Mouse (Mus musculus) spleen, embryonic (tissue): ENCODE data around the gene Rapsn.
"Not testable (repeated sequence)": the region's sequence is repeated elsewhere in the genome, so short reads cannot be mapped to it uniquely, and the experiment has no call there.

Experiments
- CTCF ChIA-PET: fragments of 350-600 bp; sonication (Branson Sonifier 250); formaldehyde crosslinking; loops from one replicate; lab custom pipeline; 2022; lab: Charles Lee

Rapsn gene

GRCm38 (mm10) chr2:91035385-91035784 is at the start of gene Rapsn:
Gene Rapsn (plus strand): TSS chr2:91035620.
- CTCF ChIA-PET, result no interaction called here

GRCm38 (mm10) chr2:90986055-90986454 is 49.4 kb upstream of the Rapsn start:
- CTCF ChIA-PET, result no interaction called here

- CTCF ChIA-PET, result no interaction called here
These were observed 26.9 kb upstream of the Rapsn start for GRCm38 (mm10) chr2:91008536-91008935.

GRCm38 (mm10) chr2:91013881-91014280 is 21.5 kb upstream of the Rapsn start:
- CTCF ChIA-PET, result no interaction called here

GRCm38 (mm10) chr2:91015386-91015785 is 20.0 kb upstream of the Rapsn start:
- CTCF ChIA-PET, result no interaction called here

GRCm38 (mm10) chr2:91018061-91018788 is 17.2 kb upstream of the Rapsn start:
- CTCF ChIA-PET, result interaction anchor here (0.7 kb wide), 1 partner anchor 205 kb away, joined by 3 read pairs; no protein-coding TSS in a partner anchor

- CTCF ChIA-PET, result interaction anchor here (0.7 kb wide), 1 partner anchor 490 kb away, joined by 3 read pairs; no protein-coding TSS in a partner anchor
These were observed 15.5 kb upstream of the Rapsn start for GRCm38 (mm10) chr2:91019911-91020310.

GRCm38 (mm10) chr2:91022266-91022665 is 13.2 kb upstream of the Rapsn start:
- CTCF ChIA-PET, result not testable (repeated sequence)

GRCm38 (mm10) chr2:91023131-91023530 is 12.3 kb upstream of the Rapsn start:
- CTCF ChIA-PET, result no interaction called here

GRCm38 (mm10) chr2:91023956-91024355 is 11.5 kb upstream of the Rapsn start:
- CTCF ChIA-PET, result no interaction called here

GRCm38 (mm10) chr2:91025081-91025516 is 10.3 kb upstream of the Rapsn start:
- CTCF ChIA-PET, result no interaction called here

- CTCF ChIA-PET, result no interaction called here
These were observed 8.9 kb upstream of the Rapsn start for GRCm38 (mm10) chr2:91026491-91026890.

GRCm38 (mm10) chr2:91027391-91028214 is 7.8 kb upstream of the Rapsn start:
- CTCF ChIA-PET, result no interaction called here

GRCm38 (mm10) chr2:91031216-91031615 is 4.2 kb upstream of the Rapsn start:
- CTCF ChIA-PET, result no interaction called here

- CTCF ChIA-PET, result no interaction called here
These were observed 2.4 kb upstream of the Rapsn start for GRCm38 (mm10) chr2:91033000-91033399.

- CTCF ChIA-PET, result no interaction called here
These were observed 6.4 kb downstream of the Rapsn start for GRCm38 (mm10) chr2:91041786-91042185.

GRCm38 (mm10) chr2:91042651-91043398 is 7.4 kb downstream of the Rapsn start:
- CTCF ChIA-PET, result no interaction called here

GRCm38 (mm10) chr2:91044727-91045126 is 9.3 kb downstream of the Rapsn start:
- CTCF ChIA-PET, result interaction anchor here (0.6 kb wide), 1 partner anchor 500 kb away, joined by 5 read pairs; no protein-coding TSS in a partner anchor

GRCm38 (mm10) chr2:91045805-91046204 is 10.4 kb downstream of the Rapsn start:
- CTCF ChIA-PET, result not testable (repeated sequence)

GRCm38 (mm10) chr2:91047359-91047758 is 11.9 kb downstream of the Rapsn start:
- CTCF ChIA-PET, result no interaction called here

- CTCF ChIA-PET, result no interaction called here
These were observed 16.5 kb downstream of the Rapsn start for GRCm38 (mm10) chr2:91051917-91052316.

GRCm38 (mm10) chr2:91052752-91053151 is 17.3 kb downstream of the Rapsn start:
- CTCF ChIA-PET, result no interaction called here
